Mouse (Mus musculus): ENCODE results near the gene Olfr372. TPM values are rescaled to one million over a fixed set of nuclear protein-coding genes. Genes with fewer than 3 reads are reported as not detected.
"Not testable (repeated sequence)": the region's sequence is repeated elsewhere in the genome, so short reads cannot be mapped to it uniquely, and the experiment has no call there.

Olfr372 gene
- polyA plus RNA-seq, 1 experiment from 2014 or later: not detected

DNA sequence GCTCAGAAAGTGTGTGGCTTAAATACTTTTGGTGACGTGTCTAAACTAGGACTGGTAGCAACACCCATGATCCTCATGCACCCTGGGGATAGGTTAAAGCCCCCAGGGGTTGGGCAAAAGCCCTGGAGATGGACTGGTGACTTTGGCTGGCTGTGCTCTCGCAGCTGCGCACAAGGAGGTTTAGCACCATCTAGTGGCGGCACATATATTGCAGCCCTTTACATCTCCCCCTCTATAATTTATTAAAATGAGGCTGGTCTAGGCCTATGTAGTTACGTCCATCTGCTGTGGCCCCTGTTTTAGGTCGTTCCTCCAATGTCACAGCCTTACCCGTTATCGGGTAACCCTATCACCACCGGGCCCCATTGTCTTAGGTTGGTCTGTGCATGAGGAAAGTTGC lies 16.1 kb upstream of the Olfr372 start:
- not testable (repeated sequence) for H3K27ac ChIP-seq; H3K4me2 ChIP-seq; H3K4me3 ChIP-seq; ATAC-seq (replicated peaks); H3K4me1 ChIP-seq; H3K27me3 ChIP-seq (replicated peaks); H3K9ac ChIP-seq; H3K36me3 ChIP-seq (replicated peaks); H3K9me3 ChIP-seq
- 13% methylated on average over 5 of the region's 9 CpGs for WGBS

DNA sequence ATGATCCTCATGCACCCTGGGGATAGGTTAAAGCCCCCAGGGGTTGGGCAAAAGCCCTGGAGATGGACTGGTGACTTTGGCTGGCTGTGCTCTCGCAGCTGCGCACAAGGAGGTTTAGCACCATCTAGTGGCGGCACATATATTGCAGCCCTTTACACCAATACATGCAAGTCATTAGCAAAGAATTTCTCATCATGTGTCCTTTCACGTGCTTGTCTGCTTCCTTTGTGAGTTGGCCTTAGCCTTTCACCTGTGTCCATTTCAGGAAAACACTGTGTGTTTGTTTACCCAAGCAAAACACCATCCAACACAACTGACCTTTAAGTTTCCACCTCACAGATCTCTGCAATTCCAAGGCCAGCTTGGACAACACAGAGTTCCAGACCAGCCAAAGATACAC lies 8.1 kb upstream of the Olfr372 start:
- H3K4me1 ChIP-seq; H3K9ac ChIP-seq; H3K27ac ChIP-seq; ATAC-seq (replicated peaks); H3K36me3 ChIP-seq (replicated peaks); H3K9me3 ChIP-seq; H3K27me3 ChIP-seq (replicated peaks); H3K4me3 ChIP-seq; H3K4me2 ChIP-seq: not testable (repeated sequence)
- WGBS: 43% methylated on average over 4 of the region's 4 CpGs

DNA sequence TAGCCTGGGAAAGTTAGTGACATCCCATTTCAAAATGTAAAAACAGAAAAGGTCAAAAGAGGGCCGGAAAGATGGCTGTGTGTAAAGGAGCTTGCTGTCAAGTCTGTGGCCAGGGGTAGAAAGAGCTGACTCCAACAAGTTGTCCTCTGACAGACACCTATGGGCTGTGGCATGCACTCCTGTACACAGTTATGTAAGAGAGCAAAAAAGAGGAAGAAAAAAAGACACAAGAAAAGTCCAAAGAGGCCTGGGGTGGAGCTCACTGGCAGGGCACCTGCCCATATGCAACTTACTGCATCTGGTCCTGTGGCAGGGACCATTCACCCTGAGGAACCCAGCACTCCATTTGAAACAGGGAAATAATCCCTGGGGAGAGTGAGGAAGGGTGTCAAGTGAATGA lies 1.5 kb downstream of the Olfr372 start:
- Histone ChIP-seq H3K9me3 (no peaks in the 10 kb centered on the region), H3K4me3 (no peak overlapping the region), H3K27me3 (replicated peaks) (no peaks in the 10 kb centered on the region), H3K36me3 (replicated peaks) (no peaks in the 10 kb centered on the region), H3K4me1 (no peaks in the 10 kb centered on the region), H3K4me2 (no peak overlapping the region), H3K27ac (no peak overlapping the region), H3K9ac (no peak overlapping the region)
- no peak for ATAC-seq (replicated peaks)
- 87% methylated on average over 1 of the region's 1 CpGs for WGBS

DNA sequence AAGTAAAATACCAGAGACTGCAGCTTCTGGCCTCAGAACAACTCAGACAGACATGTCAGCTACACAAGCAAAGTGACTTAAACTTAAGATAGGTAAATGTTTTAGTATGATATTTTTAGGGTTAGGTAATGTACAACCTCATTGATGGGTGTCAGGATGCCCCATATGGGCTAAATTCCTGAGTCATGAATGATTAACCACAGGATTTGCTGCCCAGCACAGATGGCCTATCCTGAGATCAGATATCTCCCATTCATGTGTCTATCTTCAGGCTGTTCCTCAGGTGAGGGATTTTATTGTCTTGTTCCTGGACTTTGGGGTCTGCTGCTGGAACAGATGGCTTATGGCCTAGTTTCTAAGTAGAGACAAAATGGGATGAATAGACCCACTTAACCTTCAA lies 13.6 kb downstream of the Olfr372 start:
- H3K4me1 ChIP-seq; H3K27me3 ChIP-seq (replicated peaks); H3K27ac ChIP-seq; H3K9ac ChIP-seq; H3K4me2 ChIP-seq; H3K9me3 ChIP-seq; ATAC-seq (replicated peaks); H3K4me3 ChIP-seq; H3K36me3 ChIP-seq (replicated peaks): not testable (repeated sequence)

DNA sequence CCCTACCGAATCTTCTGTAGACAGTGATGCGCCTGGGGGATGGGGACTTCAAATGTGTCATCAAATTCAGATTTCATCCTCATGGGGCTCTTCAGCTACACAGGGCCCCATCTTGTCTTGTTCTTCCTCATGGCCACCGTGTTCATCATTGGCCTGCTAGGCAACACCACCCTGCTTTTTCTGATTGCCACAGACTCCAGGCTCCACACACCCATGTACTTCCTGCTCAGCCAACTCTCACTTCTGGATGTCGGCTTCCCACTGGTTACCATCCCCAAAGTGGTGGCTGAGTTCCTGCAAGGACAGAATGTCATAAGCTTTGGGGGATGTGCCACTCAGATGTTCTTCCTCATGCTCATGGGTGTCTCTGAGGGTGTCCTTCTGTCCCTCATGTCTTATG lies 16.6 kb downstream of the Olfr372 start:
- H3K4me3 ChIP-seq; H3K4me2 ChIP-seq; H3K27me3 ChIP-seq (replicated peaks); H3K27ac ChIP-seq; ATAC-seq (replicated peaks); H3K9ac ChIP-seq; H3K4me1 ChIP-seq; H3K9me3 ChIP-seq; H3K36me3 ChIP-seq (replicated peaks): not testable (repeated sequence)
- 95% methylated on average over 3 of the region's 4 CpGs for WGBS

DNA sequence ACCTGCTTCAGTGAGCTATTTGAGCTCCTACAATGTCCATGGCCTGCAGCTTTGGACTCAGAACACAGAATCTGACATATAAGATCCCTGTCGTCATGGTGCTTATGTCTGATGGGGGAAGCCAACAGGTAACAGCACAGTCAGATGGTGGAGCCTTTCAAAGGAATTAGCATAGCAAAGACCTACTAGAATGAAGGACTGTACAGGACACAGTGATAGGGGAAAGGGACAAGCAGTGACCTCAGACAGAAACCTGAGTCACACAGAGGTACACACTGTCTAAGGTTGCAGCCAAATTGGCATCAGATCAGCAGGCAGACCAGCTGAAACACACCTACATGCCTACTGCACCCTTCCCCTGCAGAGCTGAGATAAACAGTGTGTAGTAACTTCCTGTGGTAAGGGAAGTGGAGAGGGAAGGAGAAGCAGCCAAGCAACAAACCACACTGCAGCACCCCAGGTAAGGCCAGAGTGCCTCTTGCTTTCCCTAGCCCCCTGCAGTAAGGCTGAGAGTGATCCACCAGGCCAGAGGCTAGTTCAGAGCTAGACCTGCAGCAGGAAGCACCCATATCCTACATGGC lies 25.9 kb downstream of the Olfr372 start:
- not testable (repeated sequence) for ATAC-seq (replicated peaks)
- 79% methylated on average over 1 of the region's 1 CpGs for WGBS

DNA sequence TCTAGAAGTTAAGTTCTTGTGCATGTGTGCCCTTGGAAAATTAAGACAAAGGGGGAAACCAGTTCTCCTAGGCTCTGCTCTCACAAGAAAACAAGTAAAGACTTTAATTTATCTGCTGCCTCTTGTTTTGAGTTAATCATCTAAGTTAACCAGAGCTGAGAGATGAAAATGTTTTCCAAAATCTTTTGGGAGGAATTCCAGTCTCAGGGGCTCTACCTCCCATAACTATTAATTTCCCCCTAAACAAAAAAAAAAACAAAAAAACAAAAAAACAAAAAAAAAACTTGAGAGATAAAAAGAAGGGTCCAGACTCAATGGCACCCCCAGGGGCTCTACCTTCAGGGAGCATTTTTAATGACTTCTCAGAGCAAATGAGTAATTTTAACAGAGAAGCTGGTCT lies 41.9 kb downstream of the Olfr372 start, which contains the start of gene Olfr373:
TSS of gene Olfr373 (plus strand) at position 301 of the 400 bp plus-strand sequence.
- H3K4me3 ChIP-seq; H3K9me3 ChIP-seq; H3K9ac ChIP-seq; H3K4me2 ChIP-seq; H3K27ac ChIP-seq; H3K27me3 ChIP-seq (replicated peaks); H3K4me1 ChIP-seq; H3K36me3 ChIP-seq (replicated peaks); ATAC-seq (replicated peaks): not testable (repeated sequence)

More for the DNA sequence above, 25.9 kb downstream of the Olfr372 start:
- H3K27me3 ChIP-seq (replicated peaks); H3K27ac ChIP-seq; H3K4me3 ChIP-seq; H3K4me1 ChIP-seq; H3K9me3 ChIP-seq; H3K4me2 ChIP-seq; H3K36me3 ChIP-seq (replicated peaks); H3K9ac ChIP-seq: not testable (repeated sequence)

DNA sequence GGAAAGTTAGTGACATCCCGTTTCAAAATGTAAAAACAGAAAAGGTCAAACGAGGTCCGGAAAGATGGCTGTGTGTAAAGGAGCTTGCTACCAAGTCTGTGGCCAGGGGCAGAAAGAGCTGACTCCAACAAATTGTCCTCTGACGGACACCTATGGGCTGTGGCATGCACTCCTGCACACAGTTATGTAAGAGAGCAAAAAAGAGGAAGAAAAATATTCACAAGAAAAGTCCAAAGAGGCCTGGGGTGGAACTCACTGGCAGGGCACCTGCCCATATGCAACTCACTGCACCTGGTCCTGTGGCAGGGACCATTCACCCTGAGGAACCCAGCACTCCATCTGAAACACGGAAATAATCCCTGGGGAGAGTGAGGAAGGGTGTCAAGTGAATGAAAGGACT lies 43.7 kb downstream of the Olfr372 start:
- ATAC-seq (replicated peaks): no peak
- Histone ChIP-seq H3K36me3 (replicated peaks) (no peaks in the 10 kb centered on the region), H3K4me3 (no peak overlapping the region)

DNA sequence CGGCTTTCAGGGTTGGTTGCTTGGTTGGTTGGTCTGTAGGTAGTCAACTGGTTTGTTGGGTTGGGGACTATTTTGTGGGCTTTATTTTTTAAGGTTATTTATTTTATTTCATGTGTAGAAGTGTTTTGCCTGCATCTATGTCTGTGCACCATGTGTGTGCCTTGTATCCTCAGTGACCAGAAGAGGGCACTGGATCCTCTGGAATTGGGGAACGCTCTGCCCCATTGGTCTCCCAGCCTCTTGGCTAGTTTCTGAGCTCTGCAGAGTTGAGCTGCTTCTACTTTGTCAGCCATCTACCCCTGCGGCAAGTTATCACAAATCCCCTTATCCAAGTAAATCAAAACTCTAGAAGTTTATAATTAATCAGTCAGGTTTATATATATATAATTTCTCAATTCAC lies 46.6 kb downstream of the Olfr372 start:
- not testable (repeated sequence) for H3K4me2 ChIP-seq; ATAC-seq (replicated peaks); H3K9me3 ChIP-seq; H3K4me3 ChIP-seq; H3K36me3 ChIP-seq (replicated peaks); H3K27ac ChIP-seq; H3K27me3 ChIP-seq (replicated peaks); H3K4me1 ChIP-seq; H3K9ac ChIP-seq
- 86% methylated on average over 3 of the region's 3 CpGs for WGBS

More for the DNA sequence above, 43.7 kb downstream of the Olfr372 start:
- Histone ChIP-seq H3K4me1 (no peaks in the 10 kb centered on the region), H3K27me3 (replicated peaks) (no peaks in the 10 kb centered on the region), H3K4me2 (no peak overlapping the region), H3K27ac (no peak overlapping the region), H3K9me3 (no peaks in the 10 kb centered on the region), H3K9ac (no peak overlapping the region)
- WGBS: 74% methylated on average over 5 of the region's 5 CpGs

DNA sequence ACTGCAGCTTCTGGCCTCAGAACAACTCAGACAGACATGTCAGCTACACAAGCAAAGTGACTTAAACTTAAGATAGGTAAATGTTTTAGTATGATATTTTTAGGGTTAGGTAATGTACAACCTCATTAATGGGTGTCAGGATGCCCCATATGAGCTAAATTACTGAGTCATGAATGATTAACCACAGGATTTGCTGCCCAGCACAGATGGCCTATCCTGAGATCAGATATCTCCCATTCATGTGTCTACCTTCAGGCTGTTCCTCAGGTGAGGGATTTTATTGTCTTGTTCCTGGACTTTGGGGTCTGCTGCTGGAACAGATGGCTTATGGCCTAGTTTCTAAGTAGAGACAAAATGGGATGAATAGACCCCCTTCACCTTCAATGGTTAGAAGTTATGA lies 55.7 kb downstream of the Olfr372 start:
- not testable (repeated sequence) for H3K27ac ChIP-seq; H3K27me3 ChIP-seq (replicated peaks); H3K4me2 ChIP-seq; ATAC-seq (replicated peaks); H3K9me3 ChIP-seq; H3K9ac ChIP-seq; H3K4me1 ChIP-seq; H3K4me3 ChIP-seq; H3K36me3 ChIP-seq (replicated peaks)

DNA sequence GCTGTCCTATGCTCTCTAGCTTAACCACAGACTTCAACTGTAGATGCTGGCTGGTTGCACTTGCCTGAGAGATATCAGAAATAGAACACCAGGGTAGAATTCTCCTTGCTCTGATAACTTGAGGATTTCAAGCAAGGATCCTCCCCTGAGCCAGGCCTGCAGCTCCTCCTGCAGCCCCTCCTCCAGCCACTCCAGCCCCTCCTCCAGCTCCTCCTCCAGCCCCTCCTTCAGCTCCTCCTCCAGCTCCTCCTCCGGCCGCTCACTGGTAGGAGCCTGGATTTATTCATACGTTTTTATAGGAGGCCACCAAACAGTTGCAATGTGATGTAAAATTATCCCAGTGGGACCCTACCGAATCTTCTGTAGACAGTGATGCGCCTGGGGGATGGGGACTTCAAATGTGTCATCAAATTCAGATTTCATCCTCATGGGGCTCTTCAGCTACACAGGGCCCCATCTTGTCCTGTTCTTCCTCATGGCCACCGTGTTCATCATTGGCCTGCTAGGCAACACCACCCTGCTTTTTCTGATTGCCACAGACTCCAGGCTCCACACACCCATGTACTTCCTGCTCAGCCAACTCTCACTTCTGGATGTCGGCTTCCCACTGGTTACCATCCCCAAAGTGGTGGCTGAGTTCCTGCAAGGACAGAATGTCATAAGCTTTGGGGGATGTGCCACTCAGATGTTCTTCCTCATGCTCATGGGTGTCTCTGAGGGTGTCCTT lies 58.5 kb downstream of the Olfr372 start:
- 60% methylated on average over 6 of the region's 7 CpGs for WGBS
- H3K9ac ChIP-seq; H3K4me1 ChIP-seq; H3K9me3 ChIP-seq; H3K27ac ChIP-seq; H3K4me3 ChIP-seq; H3K27me3 ChIP-seq (replicated peaks); H3K4me2 ChIP-seq; ATAC-seq (replicated peaks); H3K36me3 ChIP-seq (replicated peaks): not testable (repeated sequence)

DNA sequence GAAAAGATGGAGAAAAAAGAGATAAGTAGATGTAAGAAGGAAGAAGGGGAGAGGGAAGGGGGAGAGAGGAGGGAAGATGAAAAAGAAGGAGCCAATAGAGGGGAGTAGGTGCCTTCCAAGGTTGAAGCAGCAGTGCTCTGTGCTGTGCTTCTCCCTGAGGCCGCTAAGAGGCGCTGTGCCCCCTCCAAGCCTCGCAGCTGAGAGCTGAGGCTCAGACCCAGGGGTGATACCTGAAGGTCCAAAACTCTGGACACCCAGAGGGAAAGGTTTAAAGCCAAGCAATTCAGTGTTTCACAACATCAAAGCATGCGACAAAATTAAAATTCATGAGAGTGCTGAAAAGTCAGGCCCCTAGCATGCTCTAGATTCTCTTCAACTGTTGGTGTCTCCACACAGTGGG lies 64.1 kb downstream of the Olfr372 start:
- WGBS: 22% methylated on average over 4 of the region's 4 CpGs

DNA sequence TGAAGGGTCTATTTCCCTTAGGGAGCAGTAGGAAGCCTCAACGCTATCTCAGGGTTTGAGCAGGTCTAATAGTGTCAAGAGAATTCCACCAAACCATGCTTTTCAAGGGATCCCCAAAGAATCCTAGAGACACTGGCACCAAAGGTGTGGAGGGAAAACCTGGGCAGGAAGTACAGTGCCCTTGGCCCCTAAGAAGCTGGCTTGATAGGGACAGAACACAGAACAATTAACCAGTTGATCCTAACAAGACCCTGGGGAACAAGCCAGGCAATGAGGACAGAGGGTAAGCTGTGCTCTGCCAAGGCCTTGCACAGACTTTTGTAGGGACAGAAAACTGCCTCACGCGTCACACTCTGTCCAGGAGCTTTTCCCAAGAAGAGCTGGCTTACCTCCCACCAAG lies 65.7 kb downstream of the Olfr372 start, which contains the start of gene Olfr374:
TSS of gene Olfr374 (plus strand) at position 301 of the 400 bp plus-strand sequence.
- Histone ChIP-seq H3K9me3 (no peaks in the 10 kb centered on the region), H3K4me3 (no peak within 1 kb of the TSS), H3K9ac (no peak within 1 kb of the TSS), H3K4me2 (no peak within 1 kb of the TSS), H3K36me3 (replicated peaks) (no peaks in the 10 kb centered on the region), H3K27me3 (replicated peaks) (no peaks in the 10 kb centered on the region), H3K4me1 (no peaks in the 10 kb centered on the region), H3K27ac (no peak within 1 kb of the TSS)
- 88% methylated on average over 3 of the region's 3 CpGs for WGBS
- no peak for ATAC-seq (replicated peaks)

More for the DNA sequence above, 64.1 kb downstream of the Olfr372 start:
- Histone ChIP-seq H3K27ac (no peak overlapping the region), H3K27me3 (replicated peaks) (no peaks in the 10 kb centered on the region), H3K4me2 (no peak overlapping the region), H3K4me1 (no peaks in the 10 kb centered on the region), H3K9me3 (no peaks in the 10 kb centered on the region), H3K36me3 (replicated peaks) (no peaks in the 10 kb centered on the region), H3K4me3 (no peak overlapping the region), H3K9ac (no peak overlapping the region)
- ATAC-seq (replicated peaks): no peak
